Mouse (Mus musculus) spleen, adult 2 months (tissue): ENCODE data around the gene Lama5.

ENCODE experiments used
- CTCF ChIP-seq: fragments of 200-500 bp; IDR thresholded peaks from 2 replicates; pipeline ENCODE4 v1.5.1; 2011; ENCODE audit warnings: mild to moderate bottlenecking, inconsistent platforms; ENCODE audit not compliant: insufficient read depth, insufficient read length, insufficient replicate concordance; ENCODE audit errors: extremely low read depth
- POLR2A ChIP-seq: fragments of 200-500 bp; IDR thresholded peaks from 2 replicates; pipeline ENCODE4 v1.6.1; 2011; ENCODE audit warnings: low read depth, low read length, inconsistent platforms

DNA sequence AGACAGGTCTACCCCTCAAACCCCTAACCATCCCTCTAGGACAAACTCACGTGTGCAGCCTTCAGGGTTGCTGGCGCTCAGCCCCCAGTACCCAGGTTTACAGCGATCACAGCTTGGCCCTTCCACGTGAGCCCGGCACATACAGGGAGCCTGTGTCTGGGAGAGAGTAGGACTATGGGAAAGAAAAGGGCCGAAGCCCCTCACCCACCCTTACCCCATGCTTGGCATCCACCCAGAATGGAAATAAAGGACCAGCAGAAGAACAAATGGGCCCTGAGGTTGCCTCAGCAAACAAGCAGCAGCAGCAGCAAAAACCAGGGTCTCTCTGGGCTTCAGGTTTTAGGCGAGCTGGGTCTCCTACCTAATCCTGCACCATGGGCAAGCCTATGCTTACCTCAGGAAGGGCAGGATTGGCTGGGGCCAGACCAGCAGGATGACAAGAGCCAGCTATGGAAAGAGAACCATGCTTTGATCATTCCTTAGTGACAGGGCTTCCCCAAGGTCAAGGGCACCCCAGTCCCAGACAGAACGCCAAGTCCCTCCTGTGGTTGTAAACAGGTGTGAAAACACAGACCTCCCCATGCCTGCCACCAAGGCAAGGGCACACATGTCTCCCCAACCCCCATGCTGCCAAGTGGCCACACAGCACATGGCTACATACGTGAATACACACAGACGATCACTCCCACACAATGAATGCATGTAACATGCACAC, 28.2 kb downstream of the Lama5 start:
- TF ChIP-seq CTCF (no peak), POLR2A (no peak)
